Comparison of ENCODE assay signal across 20 mouse cellular contexts in genomic region chr5:36378370-36378738, GRCm38 (mm10). TPM values are rescaled to one million over a fixed set of nuclear protein-coding genes. Genes with fewer than 3 reads are reported as not detected.
DNase-seq lines count a peak whose midpoint lies in the region; ATAC-seq and TF ChIP-seq lines count a peak whose summit lies in the region.
"Had no signal": no experiment of that assay in that cellular context is flagged by ENCODE, and none has a peak within 500 bp of the region (broad histone marks: within the 10 kb centered on the region; RNA-seq: fewer than 3 reads in every experiment).

No protein-coding gene starts in this region.

- H3K4me1 ChIP-seq in kidney, postnatal 0 days (replicated peaks; ENCODE audit: insufficient read depth, low read length): peaks cover 10% of the 10 kb centered on the region
- H3K4me1 ChIP-seq in limb, embryonic 10.5 days: peaks cover 80% of the 10 kb centered on the region
- H3K4me1 ChIP-seq in midbrain, embryonic 13.5 days (replicated peaks): peaks cover 42% of the 10 kb centered on the region

- no peaks in the 10 kb centered on the region for H3K27me3 ChIP-seq in kidney, postnatal 0 days (ENCODE audit: insufficient read depth, low read length)
- H3K27me3 ChIP-seq in limb, embryonic 10.5 days (ENCODE audit: low read depth, poor library complexity, severe bottlenecking): no peaks in the 10 kb centered on the region
- H3K27me3 ChIP-seq in midbrain, embryonic 13.5 days: peaks cover 30% of the 10 kb centered on the region
- H3K27me3 ChIP-seq: Patski had no signal

- no peaks in the 10 kb centered on the region for H3K9me3 ChIP-seq in kidney, postnatal 0 days (replicated peaks; ENCODE audit: low read length)
- H3K9me3 ChIP-seq in limb, embryonic 10.5 days (replicated peaks): no peaks in the 10 kb centered on the region
- no peaks in the 10 kb centered on the region for H3K9me3 ChIP-seq in midbrain, embryonic 13.5 days

- no peak for DNase-seq in kidney, postnatal 0 days (ENCODE audit: low spot score)
- DNase-seq in kidney, adult 9 months: no peak
- DNase-seq in thymus, postnatal 36 days: peak; percentile 27 to 51
- no peak for DNase-seq in thymus, postnatal 10 days (ENCODE audit: low spot score in 2 of 2)
- no peak for DNase-seq in limb, embryonic 10.5 days (ENCODE audit: low spot score)
- DNase-seq in layer of hippocampus, adult 11-12 months (ENCODE audit: low spot score): no peak
- DNase-seq: adrenal gland, postnatal 25 days; cerebellum, adult 9-10 months; gastrocnemius, postnatal 14 days; heart, postnatal 36 days; kidney, postnatal 14 days; lung, adult 18-20 months; lung, postnatal 36 days; right cerebral cortex, postnatal 25 days had no signal

- H3K9ac ChIP-seq in kidney, postnatal 0 days (ENCODE audit: low read depth, low read length): no peak overlapping the region
- no peak overlapping the region for H3K9ac ChIP-seq in midbrain, embryonic 13.5 days (replicated peaks)

- 0 out of 2 replicates have a peak overlapping the region, but pooled peaks have one; percentile 15 for H3K27ac ChIP-seq in kidney, postnatal 0 days
- peak overlapping the region; percentile 87 for H3K27ac ChIP-seq in limb, embryonic 10.5 days
- no peak overlapping the region for H3K27ac ChIP-seq in midbrain, embryonic 13.5 days

- no peaks in the 10 kb centered on the region for H3K36me3 ChIP-seq in kidney, postnatal 0 days (ENCODE audit: insufficient read depth, low read length)
- H3K36me3 ChIP-seq in limb, embryonic 10.5 days: no peaks in the 10 kb centered on the region
- no peaks in the 10 kb centered on the region for H3K36me3 ChIP-seq in midbrain, embryonic 13.5 days

- ATAC-seq in kidney, postnatal 0 days (replicated peaks; ENCODE audit: low FRiP score, low read depth): no peak
- ATAC-seq in midbrain, embryonic 13.5 days: no peak
- ATAC-seq: activated CD4-positive, CD25-positive, alpha-beta regulatory T cell, adult 4 months; hindbrain, embryonic 16.5 days; Patski had no signal

- no peak overlapping the region for H3K4me2 ChIP-seq in kidney, postnatal 0 days (ENCODE audit: low read length)
- no peak overlapping the region for H3K4me2 ChIP-seq in midbrain, embryonic 13.5 days (replicated peaks)
- H3K4me2 ChIP-seq: heart, embryonic 11.5 days; midbrain, embryonic 11.5 days had no signal

- H3K4me3 ChIP-seq in kidney, postnatal 0 days (replicated peaks; ENCODE audit: low read depth, low read length): no peak overlapping the region
- H3K4me3 ChIP-seq in limb, embryonic 10.5 days: no peak overlapping the region
- no peak overlapping the region for H3K4me3 ChIP-seq in midbrain, embryonic 13.5 days (replicated peaks)

- TF ChIP-seq CTCF in kidney, postnatal 0 days (IDR thresholded peaks at IDR 0.05; ENCODE audit: low read depth): no peak

- WGBS in kidney, postnatal 0 days: 91% methylated on average over 2 of the region's 2 CpGs
- WGBS in limb, embryonic 10.5 days: 93% methylated on average over 2 of the region's 2 CpGs
- WGBS in midbrain, embryonic 13.5 days: 90% methylated on average over 2 of the region's 2 CpGs

RNA-seq across cellular contexts. Expression of gene Sorcs2, which starts 19.6 kb away (rescaled TPM):
- 5.1 and 5.8 TPM in 2 replicates for polyA plus RNA-seq in kidney, postnatal 0 days (2015; fragmentation: Nextera tagmentation; extraction: Ambion mirVana)
- 6.1 and 8.3 TPM in 2 replicates for polyA plus RNA-seq in limb, embryonic 10.5 days (2016; fragmentation: Nextera tagmentation; extraction: Ambion mirVana)
- polyA plus RNA-seq in midbrain, embryonic 13.5 days (2015; fragmentation: Nextera tagmentation; extraction: Ambion mirVana): 16.3 and 17.4 TPM in 2 replicates

Comparison
In these comparisons a context has a peak if more than half of its experiments do, and no peak if none do; other contexts are left out.
1. DNase-seq: peak in thymus, postnatal 36 days (2 of 2); none in kidney, postnatal 0 days (single experiment), kidney, adult 9 months (single experiment), thymus, postnatal 10 days (0 of 2), limb, embryonic 10.5 days (single experiment) and layer of hippocampus, adult 11-12 months (single experiment).